Mouse (Mus musculus) heart, embryonic 13.5 days (tissue): ENCODE results near the gene Ina. TPM values are rescaled to one million over a fixed set of nuclear protein-coding genes. Genes with fewer than 3 reads are reported as not detected.

ENCODE experiments used
- ATAC-seq: fragments of 200-750 bp; cut with Nextera tagmentation; 2 replicates; pipeline ENCODE4 v1.8.0; 2017; ENCODE audit warnings: moderate TSS enrichment; ENCODE audit not compliant: insufficient number of reproducible peaks, low FRiP score, low TSS enrichment; ENCODE audit errors: extremely low read depth
- H3K27ac ChIP-seq: fragments of 300-500 bp; sonication (generic); replicated peaks from 2 replicates; pipeline ENCODE4 v1.5.1; 2015; ENCODE audit warnings: moderate library complexity, mild to moderate bottlenecking, inconsistent platforms
- H3K27me3 ChIP-seq: fragments of 300-500 bp; sonication (generic); replicated peaks from 2 replicates; pipeline ENCODE4 v1.6.1; 2015; ENCODE audit warnings: mild to moderate bottlenecking, inconsistent platforms
- H3K36me3 ChIP-seq: fragments of 300-500 bp; sonication (generic); 2 replicates; pipeline ENCODE4 v1.6.1; 2015; ENCODE audit warnings: mild to moderate bottlenecking, inconsistent platforms
- H3K4me1 ChIP-seq: fragments of 300-500 bp; sonication (generic); 2 replicates; pipeline ENCODE4 v1.6.1; 2015; ENCODE audit warnings: inconsistent platforms
- H3K4me2 ChIP-seq: fragments of 300-500 bp; sonication (generic); 2 replicates; pipeline ENCODE4 v1.6.1; 2015; ENCODE audit warnings: inconsistent platforms, mild to moderate bottlenecking, moderate library complexity
- H3K4me3 ChIP-seq: fragments of 300-500 bp; sonication (generic); 2 replicates; pipeline ENCODE4 v1.5.1; 2015; ENCODE audit warnings: moderate library complexity, mild to moderate bottlenecking, inconsistent platforms
- H3K9ac ChIP-seq: fragments of 300-500 bp; sonication (generic); 2 replicates; pipeline ENCODE4 v1.6.1; 2015; ENCODE audit warnings: inconsistent platforms, mild to moderate bottlenecking, moderate library complexity
- H3K9me3 ChIP-seq: fragments of 300-500 bp; sonication (generic); 2 replicates; pipeline ENCODE4 v1.6.1; 2016; ENCODE audit warnings: inconsistent platforms
- WGBS: fragments of 180-500 bp; shearing (Covaris S2); methylation state at CpG from one replicate; pipeline ENCODE4 v1.1.7; 2015; ENCODE audit warnings: mixed read lengths; 5-methylcytosine and 5-hydroxymethylcytosine counted together
- polyA plus RNA-seq: library from polyadenylated mRNA; unstranded; fragments of >200 nt; fragmentation: Nextera tagmentation; extraction: Ambion mirVana; gene quantifications from 2 replicates; pipeline ENCODE4 v1.2.1, GENCODE M21; 2015

Ina gene
- 0.52 and 0.74 TPM in 2 replicates for polyA plus RNA-seq

GRCm38 (mm10) chr19:47014447-47015381, at the start of gene Ina, which contains the start of gene Nt5c2:
TSS of gene Ina (plus strand) at chr19:47014698.
TSS of gene Nt5c2 (minus strand) at chr19:47015153.
- peak within 1 kb of the TSS; percentile 55; the same call in 1 of the 2 replicates for H3K9ac ChIP-seq
- H3K4me1 ChIP-seq, result peaks cover 16% of the 10 kb centered on the region
- peak; percentile 19; the same call in 1 of the 2 replicates for ATAC-seq
- no peaks in the 10 kb centered on the region for H3K9me3 ChIP-seq
- H3K4me2 ChIP-seq, result peak within 1 kb of the TSS; percentile 84
- H3K27me3 ChIP-seq, result peaks cover 97% of the 10 kb centered on the region
- H3K27ac ChIP-seq, result no peak within 1 kb of the TSS
- H3K4me3 ChIP-seq, result peak within 1 kb of the TSS; percentile 56
- no peaks in the 10 kb centered on the region for H3K36me3 ChIP-seq
- under 1% methylated on average over 118 of the region's 124 CpGs for WGBS

DNA sequence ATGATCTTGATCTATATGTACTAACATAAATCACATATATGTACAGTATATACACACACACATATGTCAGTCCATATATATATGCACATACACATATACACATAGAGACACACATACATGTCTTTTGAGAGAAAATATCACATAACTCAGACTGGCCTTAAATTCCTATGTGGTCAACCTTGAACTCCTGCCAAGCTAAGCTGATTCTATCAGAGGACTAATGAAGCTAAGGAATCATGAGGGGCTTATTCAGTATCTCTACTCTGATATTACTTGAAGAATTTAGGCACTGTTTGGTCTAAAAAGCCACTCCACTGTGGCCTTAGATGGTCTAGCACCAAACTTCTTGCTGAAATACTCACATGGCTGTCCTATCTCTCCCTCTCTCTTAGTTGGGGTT, 49.0 kb upstream of the Ina start:
- H3K27ac ChIP-seq, result no peak overlapping the region

DNA sequence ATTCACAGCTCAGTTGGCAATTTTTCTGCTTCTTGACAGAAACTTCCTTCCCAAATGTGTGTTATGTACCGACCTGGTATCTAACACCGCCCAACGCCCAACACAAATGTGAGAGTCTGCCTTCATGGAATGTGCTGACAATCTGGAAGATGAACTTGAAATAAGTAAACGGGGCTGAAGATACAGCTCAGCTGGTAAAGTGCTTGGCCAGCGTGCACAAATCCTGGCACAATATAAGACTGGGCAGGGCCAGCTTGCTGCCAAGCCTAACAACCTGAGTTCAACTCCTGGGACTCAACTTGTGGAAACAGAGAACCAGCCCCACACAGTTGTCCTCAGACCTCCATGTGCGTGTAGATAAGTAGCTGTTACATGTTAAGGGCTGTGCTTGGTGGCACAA, 48.2 kb upstream of the Ina start:
- Histone ChIP-seq H3K27ac (no peak overlapping the region), H3K4me2 (no peak overlapping the region), H3K9me3 (no peaks in the 10 kb centered on the region), H3K27me3 (no peaks in the 10 kb centered on the region), H3K4me1 (peaks cover 36% of the 10 kb centered on the region), H3K9ac (no peak overlapping the region), H3K36me3 (no peaks in the 10 kb centered on the region), H3K4me3 (no peak overlapping the region)
- WGBS, result 88% methylated on average over 6 of the region's 6 CpGs
- ATAC-seq, result no peak

More for the DNA sequence above, 49.0 kb upstream of the Ina start:
- H3K4me2 ChIP-seq, result no peak overlapping the region
- peaks cover 35% of the 10 kb centered on the region for H3K4me1 ChIP-seq
- no peaks in the 10 kb centered on the region for H3K36me3 ChIP-seq
- no peaks in the 10 kb centered on the region for H3K27me3 ChIP-seq
- no peak overlapping the region for H3K4me3 ChIP-seq
- no peaks in the 10 kb centered on the region for H3K9me3 ChIP-seq
- no peak for ATAC-seq
- H3K9ac ChIP-seq, result no peak overlapping the region

- no peak overlapping the region for H3K4me3 ChIP-seq
- no peaks in the 10 kb centered on the region for H3K36me3 ChIP-seq
- H3K4me2 ChIP-seq, result no peak overlapping the region
- H3K27me3 ChIP-seq, result no peaks in the 10 kb centered on the region
- H3K4me1 ChIP-seq, result peaks cover 46% of the 10 kb centered on the region
- no peaks in the 10 kb centered on the region for H3K9me3 ChIP-seq
- H3K9ac ChIP-seq, result no peak overlapping the region
- ATAC-seq, result no peak
- no peak overlapping the region for H3K27ac ChIP-seq
- 58% methylated on average over 4 of the region's 4 CpGs for WGBS
These were observed 46.6 kb upstream of the Ina start for GRCm38 (mm10) chr19:46967861-46968260.

DNA sequence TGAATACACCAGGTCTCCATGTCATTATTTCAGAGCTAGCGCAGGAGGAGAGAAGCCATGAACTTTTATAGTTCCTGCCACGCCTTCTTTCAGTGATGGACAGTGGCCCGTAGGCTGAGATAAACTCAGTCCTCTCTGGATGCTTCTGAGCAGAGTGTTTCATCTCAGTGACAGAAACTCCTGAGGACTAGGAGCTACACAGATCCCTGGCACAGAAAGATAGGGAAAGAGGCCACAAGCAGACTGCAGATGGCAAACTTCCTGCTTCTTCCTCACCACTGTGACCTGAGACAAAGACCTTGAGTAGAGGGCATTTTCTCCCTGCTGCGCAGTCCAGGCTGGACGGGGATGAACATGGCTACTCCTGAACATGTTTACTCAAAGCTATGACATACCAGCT, 45.7 kb upstream of the Ina start:
- Histone ChIP-seq H3K4me3 (no peak overlapping the region), H3K27ac (peak overlapping the region; percentile 85), H3K36me3 (no peaks in the 10 kb centered on the region), H3K4me1 (peaks cover 46% of the 10 kb centered on the region), H3K27me3 (no peaks in the 10 kb centered on the region), H3K9ac (peak overlapping the region; percentile 62), H3K9me3 (no peaks in the 10 kb centered on the region), H3K4me2 (peak overlapping the region; percentile 33)
- WGBS, result 64% methylated on average over 5 of the region's 5 CpGs
- no peak for ATAC-seq

- Histone ChIP-seq H3K27me3 (no peaks in the 10 kb centered on the region), H3K4me1 (peaks cover 46% of the 10 kb centered on the region), H3K9me3 (no peaks in the 10 kb centered on the region), H3K36me3 (no peaks in the 10 kb centered on the region), H3K9ac (peak overlapping the region; percentile 62), H3K4me2 (peak overlapping the region; percentile 33), H3K27ac (peak overlapping the region; percentile 85), H3K4me3 (no peak overlapping the region)
- 49% methylated on average over 22 of the region's 22 CpGs for WGBS
- peak; percentile 43; the same call in 1 of the 2 replicates for ATAC-seq
These were observed 45.1 kb upstream of the Ina start for GRCm38 (mm10) chr19:46969286-46969985.

DNA sequence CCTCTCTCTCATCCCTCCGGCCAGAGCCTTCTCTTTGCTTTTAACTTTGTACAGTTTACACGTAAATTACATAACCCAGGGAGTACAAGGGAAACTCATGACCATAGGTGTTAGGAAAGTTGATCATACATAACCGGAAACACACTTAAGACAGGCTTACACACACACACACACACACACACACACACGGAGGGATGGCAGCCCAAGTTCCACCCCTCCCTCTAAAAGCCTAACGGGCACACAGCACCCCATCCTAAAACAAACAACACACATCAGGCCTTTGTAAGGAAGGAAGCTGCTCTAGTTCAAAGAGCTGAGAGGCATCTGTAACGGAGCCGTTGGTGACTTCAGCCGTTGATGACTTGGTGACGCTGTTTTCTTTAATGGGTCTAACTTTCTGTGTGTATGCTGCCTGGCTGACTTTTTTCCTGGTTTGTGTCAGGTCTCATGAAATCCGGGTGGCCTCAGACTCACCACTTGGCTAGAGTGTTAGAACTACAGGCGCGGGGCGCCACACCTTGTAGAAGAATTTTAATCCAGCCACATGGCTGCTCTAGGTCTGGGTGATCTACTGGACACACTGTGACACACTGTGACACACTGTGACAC, 44.3 kb upstream of the Ina start:
- Histone ChIP-seq H3K4me1 (peaks cover 51% of the 10 kb centered on the region), H3K4me3 (no peak overlapping the region), H3K27ac (peak overlapping the region; percentile 85), H3K9me3 (no peaks in the 10 kb centered on the region), H3K9ac (peak overlapping the region; percentile 53), H3K27me3 (no peaks in the 10 kb centered on the region), H3K4me2 (peak overlapping the region; percentile 33), H3K36me3 (no peaks in the 10 kb centered on the region)
- ATAC-seq, result no peak
- WGBS, result 39% methylated on average over 13 of the region's 13 CpGs

DNA sequence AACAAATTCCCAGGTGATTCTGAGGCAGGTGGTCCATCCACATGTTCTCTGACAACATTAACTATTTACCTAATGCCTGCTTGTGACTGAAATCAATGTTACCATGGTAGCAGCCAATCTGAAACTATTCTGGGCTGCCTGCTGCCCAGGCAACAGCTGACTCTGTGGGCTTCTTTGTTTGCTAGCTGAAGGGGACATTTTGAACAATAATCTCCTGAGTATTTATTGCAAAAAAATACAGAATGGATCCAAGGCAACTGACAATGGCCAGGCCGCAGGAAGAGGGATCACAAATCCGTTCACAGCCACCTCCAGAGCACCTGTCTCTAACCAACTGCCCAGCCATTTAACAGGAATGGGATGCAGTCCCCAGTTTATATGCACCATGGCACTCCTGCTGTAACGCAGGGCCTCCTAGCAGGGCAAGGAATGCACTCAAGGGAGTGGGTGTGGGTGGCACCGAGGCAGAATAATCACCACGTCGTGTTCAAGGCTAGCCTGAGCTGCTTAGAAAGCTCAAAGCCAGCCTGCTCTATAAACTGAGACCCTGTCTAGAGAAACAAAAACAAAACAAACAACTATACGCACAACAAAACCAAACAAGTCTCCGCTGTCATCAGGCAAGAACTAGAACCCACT, 43.3 kb upstream of the Ina start:
- peak overlapping the region; percentile 54; the same call in 1 of the 2 replicates for H3K9ac ChIP-seq
- peaks cover 59% of the 10 kb centered on the region for H3K4me1 ChIP-seq
- WGBS, result 73% methylated on average over 8 of the region's 8 CpGs
- H3K4me2 ChIP-seq, result no peak overlapping the region
- peak overlapping the region; percentile 85 for H3K27ac ChIP-seq
- no peaks in the 10 kb centered on the region for H3K27me3 ChIP-seq
- no peaks in the 10 kb centered on the region for H3K36me3 ChIP-seq
- no peaks in the 10 kb centered on the region for H3K9me3 ChIP-seq
- ATAC-seq, result no peak
- no peak overlapping the region for H3K4me3 ChIP-seq

DNA sequence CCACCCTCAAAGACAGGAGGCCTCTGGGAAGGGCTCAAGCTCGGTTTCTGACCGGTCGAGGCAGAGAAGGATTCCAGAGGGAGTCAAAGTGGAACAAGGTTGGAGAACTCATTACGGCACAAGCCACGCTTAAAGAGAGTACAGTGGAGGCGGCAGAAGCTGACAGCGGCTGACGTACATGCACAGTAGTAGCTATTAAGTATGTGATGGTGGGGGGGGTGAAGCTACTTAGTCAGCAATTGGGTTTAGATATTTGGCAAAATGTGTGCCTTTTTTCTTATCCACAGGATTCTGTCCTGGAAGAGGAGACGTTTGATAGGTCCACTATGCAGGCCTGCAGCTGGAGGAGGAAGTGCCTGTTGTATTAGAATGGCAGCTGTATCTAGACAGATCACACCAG, 42.8 kb upstream of the Ina start:
- H3K9ac ChIP-seq, result peak overlapping the region; percentile 54; the same call in 1 of the 2 replicates
- peaks cover 59% of the 10 kb centered on the region for H3K4me1 ChIP-seq
- WGBS, result 63% methylated on average over 9 of the region's 9 CpGs
- no peaks in the 10 kb centered on the region for H3K27me3 ChIP-seq
- ATAC-seq, result no peak
- H3K4me3 ChIP-seq, result no peak overlapping the region
- H3K9me3 ChIP-seq, result no peaks in the 10 kb centered on the region
- peak overlapping the region; percentile 85 for H3K27ac ChIP-seq
- H3K4me2 ChIP-seq, result no peak overlapping the region
- H3K36me3 ChIP-seq, result no peaks in the 10 kb centered on the region

- H3K4me2 ChIP-seq, result no peak overlapping the region
- no peak overlapping the region for H3K4me3 ChIP-seq
- no peak for ATAC-seq
- no peaks in the 10 kb centered on the region for H3K9me3 ChIP-seq
- no peak overlapping the region for H3K27ac ChIP-seq
- no peaks in the 10 kb centered on the region for H3K36me3 ChIP-seq
- WGBS, result 89% methylated on average over 3 of the region's 3 CpGs
- H3K4me1 ChIP-seq, result peaks cover 59% of the 10 kb centered on the region
- no peaks in the 10 kb centered on the region for H3K27me3 ChIP-seq
- no peak overlapping the region for H3K9ac ChIP-seq
These were observed 42.3 kb upstream of the Ina start for GRCm38 (mm10) chr19:46972159-46972558.

GRCm38 (mm10) chr19:46975565-46975964, 38.9 kb upstream of the Ina start:
- Histone ChIP-seq H3K9ac (no peak overlapping the region), H3K9me3 (no peaks in the 10 kb centered on the region), H3K27me3 (no peaks in the 10 kb centered on the region), H3K27ac (peak overlapping the region; percentile 83), H3K36me3 (no peaks in the 10 kb centered on the region), H3K4me1 (peaks cover 47% of the 10 kb centered on the region), H3K4me2 (no peak overlapping the region), H3K4me3 (no peak overlapping the region)
- 0 out of 2 replicates have a peak, but pooled peaks have one; percentile 37 for ATAC-seq
- 26% methylated on average over 4 of the region's 4 CpGs for WGBS
